Mouse (Mus musculus) kidney, embryonic 15.5 days (tissue): ENCODE measurements around the gene Map1b. TPM values are rescaled to one million over a fixed set of nuclear protein-coding genes. Genes with fewer than 3 reads are reported as not detected.

Experiments used
- ATAC-seq: fragments of 200-750 bp; cut with Nextera tagmentation; replicated peaks from 2 replicates; pipeline ENCODE4 v1.8.0; 2017; ENCODE audit warnings: moderate TSS enrichment; ENCODE audit not compliant: low FRiP score
- H3K27ac ChIP-seq: fragments of 300-500 bp; sonication (generic); 2 replicates; pipeline ENCODE4 v1.5.1; 2015; ENCODE audit warnings: mild to moderate bottlenecking, inconsistent platforms
- H3K27me3 ChIP-seq: fragments of 300-500 bp; sonication (generic); 2 replicates; pipeline ENCODE4 v1.6.1; 2015; ENCODE audit warnings: inconsistent platforms
- H3K36me3 ChIP-seq: fragments of 300-500 bp; sonication (generic); 2 replicates; pipeline ENCODE4 v1.6.1; 2015; ENCODE audit warnings: inconsistent platforms
- H3K4me1 ChIP-seq: fragments of 300-500 bp; sonication (generic); 2 replicates; pipeline ENCODE4 v1.6.1; 2015; ENCODE audit warnings: inconsistent platforms
- H3K4me2 ChIP-seq: fragments of 300-500 bp; sonication (generic); 2 replicates; pipeline ENCODE4 v1.6.1; 2015; ENCODE audit warnings: moderate library complexity, mild to moderate bottlenecking, inconsistent platforms
- H3K4me3 ChIP-seq: fragments of 300-500 bp; sonication (generic); replicated peaks from 2 replicates; pipeline ENCODE4 v1.5.1; 2015; ENCODE audit warnings: mild to moderate bottlenecking, inconsistent platforms
- H3K9ac ChIP-seq: fragments of 300-500 bp; sonication (generic); 2 replicates; pipeline ENCODE4 v1.6.1; 2015; ENCODE audit warnings: mild to moderate bottlenecking, inconsistent platforms
- H3K9me3 ChIP-seq: fragments of 300-500 bp; sonication (generic); replicated peaks from 2 replicates; pipeline ENCODE4 v1.6.1; 2016; ENCODE audit warnings: inconsistent platforms
- WGBS: fragments of 180-500 bp; shearing (Covaris S2); methylation state at CpG from one replicate; pipeline ENCODE4 v1.1.7; 2015; ENCODE audit warnings: mixed read lengths; 5-methylcytosine and 5-hydroxymethylcytosine counted together
- polyA plus RNA-seq: library from polyadenylated mRNA; unstranded; fragments of >200 nt; fragmentation: Nextera tagmentation; extraction: Ambion mirVana; gene quantifications from 2 replicates; pipeline ENCODE4 v1.2.1, GENCODE M21; 2015

The Map1b gene
- polyA plus RNA-seq, result 52.1 and 76.4 TPM in 2 replicates

- H3K9me3 ChIP-seq, result no peaks in the 10 kb centered on the region
- H3K4me3 ChIP-seq, result peak within 1 kb of the TSS; percentile 71
- WGBS, result under 1% methylated on average over 24 of the region's 32 CpGs
- peak; percentile 87 for ATAC-seq
- peaks cover 36% of the 10 kb centered on the region for H3K4me1 ChIP-seq
- H3K9ac ChIP-seq, result peak within 1 kb of the TSS; percentile 61
- peak within 1 kb of the TSS; percentile 98 for H3K4me2 ChIP-seq
- H3K36me3 ChIP-seq, result no peaks in the 10 kb centered on the region
- H3K27me3 ChIP-seq, result no peaks in the 10 kb centered on the region; the same call in 1 of the 2 replicates
- peak within 1 kb of the TSS; percentile 79 for H3K27ac ChIP-seq
These were observed at the start of gene Map1b for GRCm38 (mm10) chr13:99516448-99516881. Gene Map1b, minus strand, starts transcription at chr13:99516540.

GRCm38 (mm10) chr13:99564346-99564745 lies 48.0 kb upstream of the Map1b start:
- no peaks in the 10 kb centered on the region for H3K9me3 ChIP-seq
- 26% methylated on average over 3 of the region's 3 CpGs for WGBS
- no peak overlapping the region for H3K4me2 ChIP-seq

DNA sequence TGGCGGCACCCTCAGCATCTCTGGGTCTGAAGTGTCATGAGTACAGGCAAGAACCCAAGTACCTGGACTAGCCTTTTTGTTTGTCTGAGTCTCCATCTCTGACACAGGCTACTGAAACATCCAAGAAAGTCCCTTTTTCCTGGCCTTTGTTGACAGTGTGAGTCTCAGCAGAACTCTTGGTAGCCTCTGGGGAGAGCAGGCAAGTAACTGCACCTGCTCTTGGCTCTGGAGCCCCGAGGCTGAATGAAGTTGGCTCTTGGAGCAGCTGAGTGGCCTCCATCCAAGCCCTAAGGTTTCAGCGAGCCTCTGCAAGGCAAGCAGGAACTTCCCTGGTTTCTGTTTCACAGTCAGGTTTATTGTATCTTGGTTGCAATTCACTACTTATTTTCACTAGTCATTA lies 46.7 kb upstream of the Map1b start:
- Histone ChIP-seq H3K4me2 (no peak overlapping the region), H3K36me3 (no peaks in the 10 kb centered on the region), H3K9me3 (no peaks in the 10 kb centered on the region), H3K27me3 (no peaks in the 10 kb centered on the region), H3K4me3 (no peak overlapping the region), H3K9ac (no peak overlapping the region), H3K4me1 (peaks cover 3% of the 10 kb centered on the region; the same call in 1 of the 2 replicates), H3K27ac (no peak overlapping the region)
- 63% methylated on average over 3 of the region's 3 CpGs for WGBS
- no peak for ATAC-seq

More at GRCm38 (mm10) chr13:99564346-99564745, 48.0 kb upstream of the Map1b start:
- H3K4me3 ChIP-seq, result no peak overlapping the region
- no peaks in the 10 kb centered on the region for H3K27me3 ChIP-seq
- no peak overlapping the region for H3K9ac ChIP-seq
- ATAC-seq, result no peak
- no peaks in the 10 kb centered on the region for H3K36me3 ChIP-seq
- peaks cover 3% of the 10 kb centered on the region; the same call in 1 of the 2 replicates for H3K4me1 ChIP-seq
- no peak overlapping the region for H3K27ac ChIP-seq

DNA sequence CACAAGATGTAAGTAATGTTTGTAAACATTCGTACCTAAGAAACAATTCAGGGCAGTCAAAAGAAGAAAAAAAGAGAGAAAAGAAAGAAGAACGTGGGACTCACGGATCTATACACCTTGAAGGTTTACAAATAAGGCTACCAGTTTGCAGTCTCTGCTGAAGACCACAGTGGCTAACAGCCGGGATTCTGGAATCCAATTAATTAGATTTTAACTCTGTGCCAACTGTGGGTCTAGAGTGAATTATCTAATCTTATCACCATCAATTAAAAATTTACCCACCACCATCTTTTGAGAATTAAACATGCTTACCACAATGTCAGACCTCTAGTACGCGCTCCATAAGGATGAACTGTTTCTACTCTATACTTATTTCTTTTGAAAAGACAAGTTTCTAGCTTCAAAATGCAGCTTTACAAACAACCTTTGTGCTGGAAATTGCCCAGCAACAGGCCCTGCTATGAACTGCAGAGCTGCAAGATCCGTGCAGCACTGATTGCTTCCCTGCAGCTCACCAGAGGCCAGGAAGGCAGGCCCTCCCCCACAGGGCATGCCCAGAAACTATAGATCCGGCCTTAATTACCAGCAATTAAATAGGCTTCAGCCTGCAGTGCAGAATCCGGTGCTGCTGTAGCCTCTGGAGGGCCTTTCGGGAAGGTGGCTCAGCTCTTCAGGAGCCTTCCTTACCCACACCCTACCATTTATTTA lies 45.7 kb upstream of the Map1b start:
- H3K4me3 ChIP-seq, result no peak overlapping the region
- H3K9ac ChIP-seq, result no peak overlapping the region
- peaks cover 3% of the 10 kb centered on the region; the same call in 1 of the 2 replicates for H3K4me1 ChIP-seq
- H3K36me3 ChIP-seq, result no peaks in the 10 kb centered on the region
- no peaks in the 10 kb centered on the region for H3K27me3 ChIP-seq
- H3K9me3 ChIP-seq, result no peaks in the 10 kb centered on the region
- no peak overlapping the region for H3K27ac ChIP-seq
- H3K4me2 ChIP-seq, result no peak overlapping the region
- 43% methylated on average over 10 of the region's 10 CpGs for WGBS
- no peak for ATAC-seq

DNA sequence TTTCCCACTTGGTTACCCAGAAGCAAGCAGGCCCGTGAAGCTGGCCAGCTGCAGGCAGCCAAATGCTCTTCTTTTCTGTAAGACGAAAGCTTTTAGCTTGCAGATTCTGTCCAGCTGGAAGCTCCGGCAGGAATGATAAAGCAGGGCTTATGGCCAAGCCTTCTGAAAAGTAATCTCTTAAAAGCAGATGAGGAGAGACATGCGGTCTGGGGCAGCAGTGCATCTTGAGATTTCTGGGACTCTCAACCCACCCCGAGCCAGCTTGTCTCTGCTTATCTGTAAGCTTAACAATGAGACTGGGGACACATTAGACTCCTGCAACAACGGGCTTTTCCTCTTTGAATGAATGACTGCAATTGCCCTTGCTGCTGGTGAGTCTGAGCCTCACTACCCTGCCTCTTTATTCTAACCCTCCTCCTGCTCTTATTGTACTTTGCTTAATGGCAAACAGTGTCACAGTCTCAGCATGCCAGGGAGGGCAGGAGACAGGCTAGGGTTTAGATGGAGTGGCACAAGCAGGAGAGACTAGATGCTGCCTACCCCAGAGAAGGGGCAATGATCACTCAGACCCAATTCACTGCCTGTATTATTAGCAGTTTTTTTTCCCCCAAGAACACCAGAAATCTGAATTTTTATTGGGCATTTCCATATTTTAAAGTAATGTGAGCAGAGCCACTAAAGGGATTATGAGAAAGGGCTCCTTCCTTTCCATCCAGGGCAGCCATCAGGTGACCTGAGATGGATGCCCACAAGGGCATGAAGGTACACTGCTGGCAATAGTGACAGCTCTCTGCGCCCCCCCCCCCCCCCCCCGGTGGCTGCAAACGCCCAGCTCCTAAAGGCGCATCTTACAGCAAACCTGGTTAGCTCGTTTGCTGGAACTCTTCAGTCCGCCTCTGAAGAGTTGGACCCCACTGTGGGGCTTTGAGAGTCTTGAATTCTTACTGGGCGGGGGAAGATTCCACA lies 44.6 kb upstream of the Map1b start:
- Histone ChIP-seq H3K4me2 (no peak overlapping the region), H3K4me3 (no peak overlapping the region), H3K9me3 (no peaks in the 10 kb centered on the region), H3K36me3 (no peaks in the 10 kb centered on the region), H3K27ac (no peak overlapping the region), H3K4me1 (peaks cover 3% of the 10 kb centered on the region; the same call in 1 of the 2 replicates), H3K9ac (no peak overlapping the region), H3K27me3 (no peaks in the 10 kb centered on the region)
- no peak for ATAC-seq
- WGBS, result 51% methylated on average over 12 of the region's 13 CpGs

- H3K4me1 ChIP-seq, result peaks cover 3% of the 10 kb centered on the region; the same call in 1 of the 2 replicates
- H3K9ac ChIP-seq, result no peak overlapping the region
- H3K4me2 ChIP-seq, result no peak overlapping the region
- 70% methylated on average over 12 of the region's 12 CpGs for WGBS
- ATAC-seq, result no peak
- H3K27ac ChIP-seq, result no peak overlapping the region
- no peaks in the 10 kb centered on the region for H3K36me3 ChIP-seq
- H3K27me3 ChIP-seq, result no peaks in the 10 kb centered on the region
- no peaks in the 10 kb centered on the region for H3K9me3 ChIP-seq
- no peak overlapping the region for H3K4me3 ChIP-seq
These were observed 42.0 kb upstream of the Map1b start for GRCm38 (mm10) chr13:99558216-99558906.

DNA sequence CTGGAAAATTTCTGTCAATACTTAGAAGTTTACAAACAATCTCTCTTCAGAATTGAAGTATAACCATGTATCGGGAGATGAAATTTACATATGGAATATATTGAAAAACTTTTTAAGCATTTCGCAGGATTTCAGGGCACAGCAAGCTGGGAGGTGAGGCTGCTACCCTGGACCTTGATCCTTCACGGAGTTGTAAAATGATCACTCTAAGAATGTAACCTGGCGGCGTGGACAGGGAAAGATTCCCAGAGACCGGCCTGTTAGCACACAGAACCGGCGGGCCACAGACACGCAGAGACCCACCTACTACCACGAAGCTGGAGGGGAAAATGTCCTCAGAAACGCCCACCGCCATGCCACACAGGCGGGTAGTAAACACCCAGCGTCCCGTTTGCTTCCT lies 41.5 kb upstream of the Map1b start:
- Histone ChIP-seq H3K27ac (no peak overlapping the region), H3K4me2 (no peak overlapping the region), H3K4me1 (peaks cover 3% of the 10 kb centered on the region; the same call in 1 of the 2 replicates), H3K36me3 (no peaks in the 10 kb centered on the region), H3K27me3 (no peaks in the 10 kb centered on the region), H3K9ac (no peak overlapping the region), H3K4me3 (no peak overlapping the region), H3K9me3 (no peaks in the 10 kb centered on the region)
- 66% methylated on average over 15 of the region's 15 CpGs for WGBS
- ATAC-seq, result no peak

DNA sequence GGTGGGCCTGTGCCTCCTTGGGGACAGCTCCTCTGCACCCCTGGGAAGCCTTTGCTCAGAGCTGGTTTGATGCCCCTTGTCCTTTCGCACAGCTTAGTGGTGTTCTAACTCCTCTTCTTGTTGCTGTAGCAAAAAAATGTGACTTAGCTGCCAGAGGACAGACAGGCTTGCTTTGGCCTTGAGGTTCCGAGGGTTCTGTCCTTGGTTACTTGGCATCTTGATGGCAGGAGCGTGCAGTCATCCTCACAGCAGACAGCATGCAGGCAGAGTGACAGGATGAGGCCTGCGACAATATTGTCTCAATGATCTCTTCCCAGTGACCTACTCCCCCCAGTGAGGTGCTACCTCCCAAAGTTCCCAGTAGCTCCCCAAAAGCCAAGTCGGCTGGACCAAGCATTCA lies 41.0 kb upstream of the Map1b start:
- Histone ChIP-seq H3K4me2 (no peak overlapping the region), H3K27me3 (no peaks in the 10 kb centered on the region), H3K4me1 (peaks cover 3% of the 10 kb centered on the region; the same call in 1 of the 2 replicates), H3K27ac (no peak overlapping the region), H3K9me3 (no peaks in the 10 kb centered on the region), H3K36me3 (no peaks in the 10 kb centered on the region), H3K9ac (no peak overlapping the region), H3K4me3 (no peak overlapping the region)
- ATAC-seq, result no peak
- 84% methylated on average over 5 of the region's 5 CpGs for WGBS

GRCm38 (mm10) chr13:99554960-99555359 lies 38.6 kb upstream of the Map1b start:
- H3K9ac ChIP-seq, result no peak overlapping the region
- H3K27ac ChIP-seq, result no peak overlapping the region
- WGBS, result 64% methylated on average over 8 of the region's 8 CpGs
- H3K9me3 ChIP-seq, result no peaks in the 10 kb centered on the region
- no peak overlapping the region for H3K4me3 ChIP-seq
- H3K27me3 ChIP-seq, result no peaks in the 10 kb centered on the region
- ATAC-seq, result no peak
- no peak overlapping the region for H3K4me2 ChIP-seq
- H3K36me3 ChIP-seq, result no peaks in the 10 kb centered on the region
- no peaks in the 10 kb centered on the region; the same call in 1 of the 2 replicates for H3K4me1 ChIP-seq

DNA sequence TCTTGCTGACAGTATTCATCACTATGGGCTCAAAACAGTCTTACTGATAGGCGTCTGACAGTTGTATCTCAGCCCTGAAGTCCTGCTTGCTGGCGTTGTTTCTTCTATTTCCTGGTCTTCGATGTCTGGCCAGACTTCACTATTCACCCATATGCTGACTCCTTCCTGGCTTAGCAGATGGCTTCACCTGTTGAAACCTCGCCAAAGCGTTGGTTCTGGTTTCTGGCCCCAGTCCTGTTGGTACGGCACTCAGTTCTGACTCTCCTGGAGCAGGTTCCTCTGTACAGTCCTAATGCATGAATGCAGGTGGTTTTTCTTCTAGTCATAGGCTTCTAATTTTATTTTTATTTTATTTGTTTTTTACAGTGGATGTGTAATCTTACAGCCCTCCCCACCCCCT lies 38.1 kb upstream of the Map1b start:
- no peaks in the 10 kb centered on the region for H3K36me3 ChIP-seq
- H3K9ac ChIP-seq, result no peak overlapping the region
- H3K4me3 ChIP-seq, result no peak overlapping the region
- no peak overlapping the region for H3K27ac ChIP-seq
- H3K4me2 ChIP-seq, result no peak overlapping the region
- no peak for ATAC-seq
- 89% methylated on average over 6 of the region's 6 CpGs for WGBS
- H3K4me1 ChIP-seq, result peaks cover 3% of the 10 kb centered on the region
- no peaks in the 10 kb centered on the region for H3K27me3 ChIP-seq
- no peaks in the 10 kb centered on the region for H3K9me3 ChIP-seq

DNA sequence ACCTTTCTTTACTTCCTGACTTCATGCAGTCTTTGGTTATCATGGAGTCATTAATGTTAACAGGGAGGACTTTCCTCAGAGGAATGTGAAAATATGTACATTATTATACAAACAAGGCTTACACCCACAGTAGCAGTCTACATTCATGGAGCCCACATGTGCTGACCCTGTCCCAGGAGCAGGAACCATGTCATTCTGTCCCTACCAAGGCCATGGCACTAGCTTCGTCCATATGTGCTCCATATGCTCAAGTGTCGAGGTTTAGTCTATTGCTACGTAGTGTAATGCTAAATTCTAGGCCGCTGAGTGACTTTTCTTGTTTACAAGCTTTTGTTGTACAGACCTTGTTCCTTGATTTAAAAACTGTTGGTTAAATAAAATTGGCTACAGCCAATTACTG lies 36.0 kb upstream of the Map1b start:
- no peaks in the 10 kb centered on the region for H3K36me3 ChIP-seq
- 91% methylated on average over 4 of the region's 4 CpGs for WGBS
- H3K27me3 ChIP-seq, result no peaks in the 10 kb centered on the region
- H3K9me3 ChIP-seq, result no peaks in the 10 kb centered on the region
- H3K4me1 ChIP-seq, result peaks cover 4% of the 10 kb centered on the region
- H3K9ac ChIP-seq, result no peak overlapping the region
- no peak for ATAC-seq
- H3K27ac ChIP-seq, result no peak overlapping the region
- H3K4me2 ChIP-seq, result no peak overlapping the region
- H3K4me3 ChIP-seq, result no peak overlapping the region
